ENCODE assay signal across 29 mouse cellular contexts in the genomic region with DNA sequence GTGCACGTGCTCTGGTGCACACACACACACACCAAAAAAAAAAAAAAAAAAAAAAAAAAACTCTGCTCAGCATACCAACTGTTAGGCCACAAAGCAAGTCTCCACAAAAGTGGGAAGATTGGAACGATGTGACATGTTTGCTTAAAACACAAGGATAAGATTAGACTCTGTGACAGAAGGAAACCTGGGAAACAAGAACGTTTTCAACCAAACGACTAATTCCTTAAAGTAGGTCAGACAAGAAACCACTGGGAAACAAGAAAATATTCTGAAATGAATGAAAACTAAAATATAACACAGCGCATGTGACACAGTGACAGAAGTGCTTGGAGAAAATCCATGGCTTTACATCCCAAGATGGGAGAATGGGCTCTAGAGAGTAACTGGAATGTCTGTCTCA. TPM values are rescaled to one million over a fixed set of nuclear protein-coding genes. Genes with fewer than 3 reads are reported as not detected.
A peak's percentile ranks its signal among the peaks of the same experiment; 100 is the strongest.
DNase-seq lines count a peak whose midpoint lies in the region; ATAC-seq and TF ChIP-seq lines count a peak whose summit lies in the region.
"Had no signal": no experiment of that assay in that cellular context is flagged by ENCODE, and none has a peak within 500 bp of the region (broad histone marks: within the 10 kb centered on the region; RNA-seq: fewer than 3 reads in every experiment).

No protein-coding gene starts in this region.

- H3K27ac ChIP-seq in forebrain, postnatal 0 days (ENCODE audit: low read depth, low read length) = no peak overlapping the region
- no peak overlapping the region for H3K27ac ChIP-seq in forebrain, embryonic 15.5 days (replicated peaks)
- H3K27ac ChIP-seq in hindbrain, postnatal 0 days = no peak overlapping the region
- H3K27ac ChIP-seq: embryonic facial prominence, embryonic 13.5 days; embryonic facial prominence, embryonic 15.5 days; forebrain, embryonic 10.5 days; forebrain, embryonic 12.5 days had no signal

- DNase-seq in forebrain, postnatal 0 days = no peak
- peak; percentile 12 to 41 for DNase-seq in frontal cortex, adult 2 months (ENCODE audit: extremely low spot score in 1 of 2, low spot score in 1 of 2)
- DNase-seq in frontal cortex, postnatal 10 days (ENCODE audit: low spot score in 2 of 2) = no peak
- no peak for DNase-seq in hindbrain, postnatal 0 days (ENCODE audit: low spot score)
- DNase-seq: adrenal gland, adult 8-10 months; adrenal gland, postnatal 14 days; adrenal gland, postnatal 36 days; B cell, adult 2 months; cerebellum, adult 11 months; cerebellum, adult 18-20 months; cerebellum, adult 8-10 months; cerebellum, adult 9-11 months; cerebellum, postnatal 14 days; cerebellum, postnatal 36 days; embryo, embryonic 11 days had no signal

- H3K27me3 ChIP-seq in forebrain, postnatal 0 days (ENCODE audit: insufficient read depth, low read length) = no peaks in the 10 kb centered on the region
- H3K27me3 ChIP-seq in forebrain, embryonic 15.5 days = no peaks in the 10 kb centered on the region
- no peaks in the 10 kb centered on the region for H3K27me3 ChIP-seq in hindbrain, postnatal 0 days (ENCODE audit: insufficient read depth, low read length)
- H3K27me3 ChIP-seq: CH12.LX; embryonic facial prominence, embryonic 13.5 days; embryonic facial prominence, embryonic 15.5 days; forebrain, embryonic 12.5 days; Patski had no signal

- no peak for TF ChIP-seq CTCF in forebrain, postnatal 0 days (IDR thresholded peaks at IDR 0.05; ENCODE audit: low read depth)
- no peak for TF ChIP-seq CTCF in hindbrain, postnatal 0 days (IDR thresholded peaks at IDR 0.05; ENCODE audit: low read depth)

- peak; percentile 51 for ATAC-seq in forebrain, postnatal 0 days
- no peak for ATAC-seq in forebrain, embryonic 15.5 days (replicated peaks)
- no peak for ATAC-seq in hindbrain, postnatal 0 days
- ATAC-seq: activated CD4-positive, CD25-positive, alpha-beta regulatory T cell, adult 4 months; CD4-positive, CD25-positive, alpha-beta regulatory T cell, adult 4 months; forebrain, embryonic 14.5 days; Patski had no signal

- WGBS in forebrain, postnatal 0 days = 72% methylated on average over 5 of the region's 5 CpGs
- 85% methylated on average over 5 of the region's 5 CpGs for WGBS in forebrain, embryonic 15.5 days
- WGBS in hindbrain, postnatal 0 days = 84% methylated on average over 5 of the region's 5 CpGs

- no peak overlapping the region for H3K4me3 ChIP-seq in forebrain, postnatal 0 days (ENCODE audit: low read depth, low read length)
- H3K4me3 ChIP-seq in forebrain, embryonic 15.5 days = no peak overlapping the region
- H3K4me3 ChIP-seq in hindbrain, postnatal 0 days (ENCODE audit: low read length) = no peak overlapping the region
- H3K4me3 ChIP-seq: embryonic facial prominence, embryonic 13.5 days; embryonic facial prominence, embryonic 15.5 days; erythroblast, embryonic 14.5 days; forebrain, embryonic 10.5 days; forebrain, embryonic 12.5 days had no signal

- H3K9me3 ChIP-seq in forebrain, postnatal 0 days (ENCODE audit: low read length) = no peaks in the 10 kb centered on the region
- no peaks in the 10 kb centered on the region for H3K9me3 ChIP-seq in forebrain, embryonic 15.5 days
- H3K9me3 ChIP-seq in hindbrain, postnatal 0 days (ENCODE audit: low read length) = no peaks in the 10 kb centered on the region
- H3K9me3 ChIP-seq: embryonic facial prominence, embryonic 13.5 days; embryonic facial prominence, embryonic 15.5 days; forebrain, embryonic 10.5 days; forebrain, embryonic 12.5 days had no signal

- H3K36me3 ChIP-seq in forebrain, postnatal 0 days (ENCODE audit: insufficient read depth) = no peaks in the 10 kb centered on the region
- H3K36me3 ChIP-seq in forebrain, embryonic 15.5 days = no peaks in the 10 kb centered on the region
- no peaks in the 10 kb centered on the region for H3K36me3 ChIP-seq in hindbrain, postnatal 0 days (ENCODE audit: insufficient read depth, low read length)
- H3K36me3 ChIP-seq: embryonic facial prominence, embryonic 13.5 days; embryonic facial prominence, embryonic 15.5 days; forebrain, embryonic 10.5 days; forebrain, embryonic 12.5 days; G1E had no signal

- H3K4me2 ChIP-seq in forebrain, postnatal 0 days (ENCODE audit: low read depth) = no peak overlapping the region
- H3K4me2 ChIP-seq in forebrain, embryonic 15.5 days (replicated peaks) = no peak overlapping the region
- H3K4me2 ChIP-seq in hindbrain, postnatal 0 days (ENCODE audit: low read depth, low read length) = no peak overlapping the region
- H3K4me2 ChIP-seq: embryonic facial prominence, embryonic 13.5 days; embryonic facial prominence, embryonic 15.5 days; forebrain, embryonic 12.5 days had no signal

- H3K4me1 ChIP-seq in forebrain, postnatal 0 days (ENCODE audit: insufficient read depth) = no peaks in the 10 kb centered on the region
- H3K4me1 ChIP-seq in forebrain, embryonic 15.5 days = no peaks in the 10 kb centered on the region
- no peaks in the 10 kb centered on the region for H3K4me1 ChIP-seq in hindbrain, postnatal 0 days (ENCODE audit: insufficient read depth, low read length)
- H3K4me1 ChIP-seq: embryonic facial prominence, embryonic 13.5 days; embryonic facial prominence, embryonic 15.5 days; forebrain, embryonic 10.5 days; forebrain, embryonic 12.5 days had no signal

- H3K9ac ChIP-seq in forebrain, postnatal 0 days = no peak overlapping the region
- H3K9ac ChIP-seq in forebrain, embryonic 15.5 days (replicated peaks) = no peak overlapping the region
- no peak overlapping the region for H3K9ac ChIP-seq in hindbrain, postnatal 0 days (replicated peaks; ENCODE audit: low read length)
- H3K9ac ChIP-seq: embryonic facial prominence, embryonic 13.5 days; embryonic facial prominence, embryonic 15.5 days; forebrain, embryonic 12.5 days had no signal

RNA-seq across cellular contexts. Expression of a gene that starts 57.9 kb away (rescaled TPM):
- not detected in 2 replicates for total RNA-seq in forebrain, postnatal 0 days (2014; rRNA removed)
- polyA plus RNA-seq in forebrain, postnatal 0 days (2015; fragmentation: Nextera tagmentation; extraction: Ambion mirVana) = 0.09 TPM in 1 of 2 replicates, not detected in the other
- polyA plus RNA-seq in forebrain, embryonic 15.5 days (2015; fragmentation: Nextera tagmentation; extraction: Ambion mirVana) = 0.15 TPM in 1 of 2 replicates, not detected in the other
- 0.97 and 1.7 TPM in 2 replicates for polyA plus RNA-seq in frontal cortex, adult 2 months (2012; rRNA removed)
- total RNA-seq in hindbrain, postnatal 0 days (2014; rRNA removed) = not detected in 2 replicates
- polyA plus RNA-seq in hindbrain, postnatal 0 days (2015; fragmentation: Nextera tagmentation; extraction: Ambion mirVana) = 0.10 TPM in 1 of 2 replicates, not detected in the other
- total RNA-seq: adrenal gland, postnatal 36 days; CH12.LX; common myeloid progenitor, adult 5-6 weeks had no signal
- polyA plus RNA-seq: activated CD4-positive, CD25-positive, alpha-beta regulatory T cell, adult 4 months; CD4-positive, CD25-positive, alpha-beta regulatory T cell, adult 4 months; embryonic facial prominence, embryonic 11.5 days; forebrain, embryonic 14.5 days; G1E had no signal

Comparison
In these comparisons a context has a peak if more than half of its experiments do, and no peak if none do; other contexts are left out.
1. DNase-seq: peak in frontal cortex, adult 2 months (2 of 2); none in forebrain, postnatal 0 days (single experiment), frontal cortex, postnatal 10 days (0 of 2) and hindbrain, postnatal 0 days (single experiment).